Mouse (Mus musculus) lung, adult 2 months (tissue): ENCODE results near the gene Timm29. TPM values are rescaled to one million over a fixed set of nuclear protein-coding genes. Genes with fewer than 3 reads are reported as not detected.

ENCODE experiments used
- DNase-seq: peaks from one replicate; pipeline ENCODE4 v3.0.0; 2022
- H3K4me1 ChIP-seq: fragments of 200-500 bp; 2 replicates; pipeline ENCODE4 v1.6.1; 2011; ENCODE audit warnings: low read length; ENCODE audit not compliant: control insufficient read depth, insufficient read depth
- H3K4me3 ChIP-seq: fragments of 200-500 bp; replicated peaks from 2 replicates; pipeline ENCODE3; 2011; ENCODE audit warnings: low read depth, mild to moderate bottlenecking, control low read depth, low read length; ENCODE audit errors: extremely low read depth
- CTCF ChIP-seq: fragments of 200-500 bp; IDR thresholded peaks from 2 replicates; pipeline ENCODE4 v1.5.1; 2011; ENCODE audit warnings: mild to moderate bottlenecking, low read length, control low read depth; ENCODE audit not compliant: insufficient read depth
- POLR2A ChIP-seq: fragments of 200-500 bp; IDR thresholded peaks from 2 replicates; pipeline ENCODE4 v1.6.1; 2011; ENCODE audit warnings: low read depth, mild to moderate bottlenecking, control low read depth, low read length, borderline replicate concordance; ENCODE audit errors: extremely low read depth
- WGBS: fragments of 180-500 bp; shearing (Covaris S2); methylation state at CpG from one replicate; pipeline ENCODE4 v1.1.7; 2018; 5-methylcytosine and 5-hydroxymethylcytosine counted together
- polyA plus RNA-seq: library from polyadenylated mRNA; depleted of rRNA; stranded (reverse); fragments of >200 nt; gene quantifications from 2 replicates; pipeline ENCODE4 v1.2.3, GENCODE M21; 2012; rRNA removed

Gene Timm29
- polyA plus RNA-seq, 1 experiment, result 23.6 TPM

DNA sequence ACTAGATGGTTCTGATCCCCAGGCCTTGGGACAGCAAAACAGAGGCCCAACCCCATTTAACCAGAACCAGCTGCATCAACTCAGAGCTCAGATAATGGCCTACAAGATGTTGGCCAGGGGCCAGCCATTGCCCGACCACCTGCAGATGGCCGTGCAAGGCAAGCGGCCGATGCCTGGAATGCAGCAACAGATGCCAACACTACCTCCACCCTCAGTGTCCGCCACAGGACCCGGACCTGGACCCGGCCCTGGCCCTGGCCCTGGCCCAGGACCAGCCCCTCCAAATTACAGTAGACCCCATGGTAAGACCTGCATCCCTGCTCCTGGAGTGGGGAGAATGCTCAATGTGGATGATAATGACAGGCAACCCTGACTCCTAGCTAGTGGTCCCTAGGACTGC is 43.1 kb downstream of the Timm29 start:
- H3K4me3 ChIP-seq, result no peak overlapping the region
- no peak for TF ChIP-seq POLR2A
- no peak for TF ChIP-seq CTCF
- WGBS, result 72% methylated on average over 7 of the region's 7 CpGs

DNA sequence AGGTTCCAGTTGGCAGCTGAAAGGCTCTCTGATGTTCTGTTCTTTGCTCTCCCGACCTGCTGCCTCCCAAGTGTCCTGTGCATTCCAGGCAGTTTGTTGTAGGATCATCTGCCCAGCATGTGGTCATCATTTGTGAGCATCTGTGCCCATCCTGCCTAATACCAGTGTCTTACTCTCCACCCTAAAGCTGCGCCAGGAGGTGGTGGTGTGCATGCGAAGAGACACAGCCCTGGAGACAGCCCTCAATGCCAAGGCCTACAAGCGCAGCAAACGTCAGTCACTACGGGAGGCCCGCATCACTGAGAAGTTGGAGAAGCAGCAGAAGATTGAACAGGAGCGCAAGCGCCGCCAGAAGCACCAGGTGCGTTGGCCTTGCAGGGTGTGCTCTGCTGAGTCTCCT is 46.5 kb downstream of the Timm29 start:
- no peak for DNase-seq
- 95% methylated on average over 11 of the region's 11 CpGs for WGBS
- Histone ChIP-seq H3K4me3 (no peak overlapping the region), H3K4me1 (no peaks in the 10 kb centered on the region)
- TF ChIP-seq POLR2A (no peak), CTCF (no peak)

More for the DNA sequence above, 43.1 kb downstream of the Timm29 start:
- DNase-seq, result no peak
- no peaks in the 10 kb centered on the region for H3K4me1 ChIP-seq

Other genes starting within 250 kb of the Timm29 start
- gene Ilf3, start 224.9 kb upstream of the Timm29 start, polyA plus RNA-seq, result 31.8 and 35.2 TPM in 2 replicates
- gene Qtrt1, start 180.9 kb upstream of the Timm29 start, polyA plus RNA-seq, result 27.7 and 29.5 TPM in 2 replicates
- gene Dnm2, start 167.8 kb upstream of the Timm29 start, polyA plus RNA-seq, result 174 and 207 TPM in 2 replicates
- gene Tmed1, start 82.5 kb upstream of the Timm29 start, polyA plus RNA-seq, result 26.5 and 28.4 TPM in 2 replicates
- gene AB124611, start 66.5 kb upstream of the Timm29 start, polyA plus RNA-seq, result 7.8 and 11.3 TPM in 2 replicates
- gene Carm1, start 45.8 kb upstream of the Timm29 start, polyA plus RNA-seq, result 73.3 and 85.3 TPM in 2 replicates
- gene Yipf2, start 106 bp downstream of the Timm29 start, polyA plus RNA-seq, result 47.8 and 58.7 TPM in 2 replicates
- 37.7 and 38.6 TPM in 2 replicates for gene Smarca4, start 23.4 kb downstream of the Timm29 start, polyA plus RNA-seq
- gene Ldlr, start 130.8 kb downstream of the Timm29 start, polyA plus RNA-seq, result 84.2 and 87.2 TPM in 2 replicates
- gene Spc24, start 167.6 kb downstream of the Timm29 start, polyA plus RNA-seq, result 2.9 and 3.2 TPM in 2 replicates
- 108 and 127 TPM in 2 replicates for gene Kank2, start 206.0 kb downstream of the Timm29 start, polyA plus RNA-seq
- 7.4 and 8.2 TPM in 2 replicates for gene Angptl8, start 242.8 kb downstream of the Timm29 start, polyA plus RNA-seq